Mouse (Mus musculus) heart, embryonic 16.5 days (tissue): ENCODE results near the gene Arhgef6. TPM values are rescaled to one million over a fixed set of nuclear protein-coding genes. Genes with fewer than 3 reads are reported as not detected.

ENCODE experiments used
- ATAC-seq: fragments of 200-750 bp; cut with Nextera tagmentation; replicated peaks from 2 replicates; pipeline ENCODE4 v1.8.0; 2017; ENCODE audit warnings: moderate number of reproducible peaks; ENCODE audit not compliant: insufficient read depth, low FRiP score; ENCODE audit errors: extremely low read depth
- H3K27ac ChIP-seq: fragments of 300-500 bp; sonication (generic); 2 replicates; pipeline ENCODE4 v1.5.1; 2014; ENCODE audit warnings: mild to moderate bottlenecking, low read length, control low read depth, moderate library complexity
- H3K27me3 ChIP-seq: fragments of 300-500 bp; sonication (generic); 2 replicates; pipeline ENCODE4 v1.6.1; 2014; ENCODE audit warnings: low read length, mixed read lengths; ENCODE audit not compliant: control insufficient read depth, insufficient read depth
- H3K36me3 ChIP-seq: fragments of 300-500 bp; sonication (generic); 2 replicates; pipeline ENCODE4 v1.6.1; 2014; ENCODE audit not compliant: control insufficient read depth, insufficient read depth
- H3K4me1 ChIP-seq: fragments of 300-500 bp; sonication (generic); 2 replicates; pipeline ENCODE4 v1.6.1; 2014; ENCODE audit warnings: low read length, mixed read lengths; ENCODE audit not compliant: control insufficient read depth, insufficient read depth
- H3K4me2 ChIP-seq: fragments of 300-500 bp; sonication (generic); 2 replicates; pipeline ENCODE4 v1.6.1; 2014; ENCODE audit warnings: low read depth, mild to moderate bottlenecking, control low read depth, low read length
- H3K4me3 ChIP-seq: fragments of 300-500 bp; sonication (generic); 2 replicates; pipeline ENCODE4 v1.5.1; 2014; ENCODE audit warnings: mild to moderate bottlenecking, control low read depth, low read length
- H3K9ac ChIP-seq: fragments of 300-500 bp; sonication (generic); 2 replicates; pipeline ENCODE4 v1.6.1; 2014; ENCODE audit warnings: low read length, control low read depth
- H3K9me3 ChIP-seq: fragments of 300-500 bp; sonication (generic); replicated peaks from 2 replicates; pipeline ENCODE4 v1.6.1; 2016; ENCODE audit warnings: low read length; ENCODE audit not compliant: control insufficient read depth
- WGBS: fragments of 180-500 bp; shearing (Covaris S2); extraction: QIAGEN DNeasy Blood & Tissue Kit; methylation state at CpG from one replicate; pipeline ENCODE4 v1.1.7; 2014; 5-methylcytosine and 5-hydroxymethylcytosine counted together
- polyA plus RNA-seq: library from polyadenylated mRNA; unstranded; fragments of >200 nt; fragmentation: Nextera tagmentation; extraction: Ambion mirVana; gene quantifications from 2 replicates; pipeline ENCODE4 v1.2.1, GENCODE M21; 2015

Gene Arhgef6
- polyA plus RNA-seq, 1 experiment from 2014 or later, result 44.2 TPM

- H3K4me3 ChIP-seq, result no peak overlapping the region
- WGBS, result 85% methylated on average over 2 of the region's 2 CpGs
- H3K9me3 ChIP-seq, result no peaks in the 10 kb centered on the region
- H3K4me2 ChIP-seq, result no peak overlapping the region
- H3K27ac ChIP-seq, result no peak overlapping the region
- no peaks in the 10 kb centered on the region for H3K27me3 ChIP-seq
- H3K36me3 ChIP-seq, result no peaks in the 10 kb centered on the region
- no peak overlapping the region for H3K9ac ChIP-seq
- peaks cover 2% of the 10 kb centered on the region; the same call in 1 of the 2 replicates for H3K4me1 ChIP-seq
- ATAC-seq, result peak; percentile 55; the same call in 1 of the 2 replicates
Measured at GRCm38 (mm10) chrX:57309993-57310392, 28.5 kb downstream of the Arhgef6 start.

DNA sequence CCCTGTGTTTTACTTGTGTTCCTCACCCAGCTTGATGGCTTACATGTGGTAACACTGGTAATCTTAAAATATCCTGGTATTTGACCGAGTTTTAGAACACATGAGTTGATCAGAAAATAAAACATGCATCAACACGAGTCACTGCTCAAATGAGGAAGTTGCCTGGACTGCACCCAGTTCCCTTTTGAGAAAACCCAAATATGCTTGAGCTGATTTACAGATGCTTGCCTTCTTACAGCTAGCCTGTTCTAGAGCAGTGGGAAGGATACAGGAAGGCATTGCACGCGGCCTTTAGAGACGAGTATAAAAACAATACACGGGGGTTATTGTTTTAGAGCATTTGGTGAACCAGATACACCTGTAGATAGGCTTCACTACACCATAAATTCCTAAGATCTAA is 31.8 kb downstream of the Arhgef6 start:
- no peak overlapping the region for H3K4me3 ChIP-seq
- no peak overlapping the region for H3K27ac ChIP-seq
- H3K4me1 ChIP-seq, result peaks cover 2% of the 10 kb centered on the region; the same call in 1 of the 2 replicates
- WGBS, result 74% methylated on average over 6 of the region's 6 CpGs
- H3K36me3 ChIP-seq, result no peaks in the 10 kb centered on the region
- no peak overlapping the region for H3K4me2 ChIP-seq
- H3K9ac ChIP-seq, result no peak overlapping the region
- no peak for ATAC-seq
- no peaks in the 10 kb centered on the region for H3K27me3 ChIP-seq
- H3K9me3 ChIP-seq, result no peaks in the 10 kb centered on the region

DNA sequence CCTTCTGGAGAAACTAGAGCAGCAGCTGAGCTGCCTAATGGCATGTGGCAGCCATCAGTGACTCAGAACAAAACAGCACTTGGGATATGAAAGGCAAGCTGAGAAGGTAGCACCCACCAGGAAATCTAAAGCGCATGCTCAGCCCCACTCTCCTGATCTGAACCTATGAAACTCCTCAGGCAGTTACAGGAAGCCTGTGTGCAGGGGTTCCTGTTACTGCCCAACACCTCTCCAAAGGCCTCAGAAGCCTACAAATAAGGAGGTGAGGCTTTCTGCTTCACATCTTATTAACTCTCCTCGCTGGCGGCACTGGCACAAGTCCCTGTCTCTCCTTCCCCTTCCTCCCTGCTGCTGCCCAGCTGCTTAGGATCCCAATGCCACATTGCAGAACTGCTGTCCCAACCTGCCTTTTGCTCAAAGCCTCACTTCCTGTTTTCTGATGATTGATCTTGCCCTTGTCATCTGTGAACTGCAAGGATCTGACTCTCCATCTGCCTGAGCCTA is 33.7 kb downstream of the Arhgef6 start:
- no peaks in the 10 kb centered on the region for H3K4me1 ChIP-seq
- peak overlapping the region; percentile 18; the same call in 1 of the 2 replicates for H3K27ac ChIP-seq
- H3K36me3 ChIP-seq, result peaks cover 3% of the 10 kb centered on the region; the same call in 1 of the 2 replicates
- H3K9ac ChIP-seq, result no peak overlapping the region
- H3K4me2 ChIP-seq, result no peak overlapping the region
- WGBS, result 65% methylated on average over 3 of the region's 3 CpGs
- H3K9me3 ChIP-seq, result no peaks in the 10 kb centered on the region
- no peaks in the 10 kb centered on the region for H3K27me3 ChIP-seq
- ATAC-seq, result no peak
- no peak overlapping the region for H3K4me3 ChIP-seq

- 72% methylated on average over 8 of the region's 8 CpGs for WGBS
- Histone ChIP-seq H3K27ac (no peak overlapping the region), H3K9me3 (no peaks in the 10 kb centered on the region), H3K4me1 (no peaks in the 10 kb centered on the region), H3K4me3 (no peak overlapping the region), H3K27me3 (no peaks in the 10 kb centered on the region), H3K4me2 (no peak overlapping the region), H3K9ac (no peak overlapping the region), H3K36me3 (peaks cover 3% of the 10 kb centered on the region; the same call in 1 of the 2 replicates)
- ATAC-seq, result no peak
Measured at GRCm38 (mm10) chrX:57303188-57303878, 35.2 kb downstream of the Arhgef6 start.

DNA sequence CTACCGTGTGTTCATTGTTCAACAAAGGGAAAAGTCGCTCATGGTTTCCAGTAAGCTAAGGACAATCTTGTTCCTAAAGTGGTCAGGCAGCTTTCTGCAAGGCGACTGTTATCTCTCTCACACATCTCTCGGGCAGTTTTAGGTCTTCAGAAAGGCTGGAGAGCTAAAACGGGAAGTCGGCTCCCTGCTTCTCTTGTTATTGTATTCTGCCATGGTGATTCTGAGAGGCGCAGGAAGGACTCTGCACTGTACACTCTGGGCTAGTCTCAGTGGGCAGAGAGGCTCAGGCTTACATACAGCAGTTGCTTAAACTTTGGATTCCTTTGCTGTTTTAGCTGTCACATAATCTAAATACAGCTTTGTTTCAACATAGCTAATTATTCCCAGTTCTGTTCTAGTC is 39.6 kb downstream of the Arhgef6 start:
- no peaks in the 10 kb centered on the region for H3K27me3 ChIP-seq
- ATAC-seq, result no peak

DNA sequence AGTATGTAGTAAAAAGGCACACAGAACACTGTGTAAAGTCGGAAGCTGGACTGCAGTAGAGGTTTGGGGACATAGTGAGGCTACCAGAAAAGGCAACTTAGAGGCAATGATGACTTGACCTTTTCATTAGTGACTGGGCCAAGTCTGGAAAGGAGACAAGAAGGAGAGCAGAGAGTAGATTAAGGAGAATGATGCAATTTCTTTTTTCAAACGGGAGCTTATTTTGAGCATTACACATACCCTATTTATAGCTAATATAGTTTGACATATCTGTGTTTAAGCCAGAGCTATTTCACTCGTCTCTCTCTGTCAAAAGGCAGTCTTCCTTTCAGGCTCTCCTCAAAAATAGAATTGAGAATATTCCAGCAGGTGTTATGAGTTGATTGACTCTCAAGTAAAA is 50.1 kb downstream of the Arhgef6 start:
- H3K27me3 ChIP-seq, result no peaks in the 10 kb centered on the region
- no peak overlapping the region for H3K4me2 ChIP-seq
- no peaks in the 10 kb centered on the region for H3K4me1 ChIP-seq
- 39% methylated on average over 3 of the region's 3 CpGs for WGBS
- ATAC-seq, result no peak
- no peak overlapping the region for H3K9ac ChIP-seq
- no peak overlapping the region for H3K4me3 ChIP-seq
- H3K27ac ChIP-seq, result peak overlapping the region; percentile 39; the same call in 1 of the 2 replicates
- no peaks in the 10 kb centered on the region for H3K36me3 ChIP-seq
- H3K9me3 ChIP-seq, result no peaks in the 10 kb centered on the region

More for the DNA sequence above, 39.6 kb downstream of the Arhgef6 start:
- Histone ChIP-seq H3K4me1 (no peaks in the 10 kb centered on the region), H3K9ac (no peak overlapping the region), H3K27ac (no peak overlapping the region), H3K4me3 (no peak overlapping the region), H3K9me3 (no peaks in the 10 kb centered on the region), H3K36me3 (peaks cover 3% of the 10 kb centered on the region; the same call in 1 of the 2 replicates), H3K4me2 (no peak overlapping the region)
- 40% methylated on average over 7 of the region's 7 CpGs for WGBS

DNA sequence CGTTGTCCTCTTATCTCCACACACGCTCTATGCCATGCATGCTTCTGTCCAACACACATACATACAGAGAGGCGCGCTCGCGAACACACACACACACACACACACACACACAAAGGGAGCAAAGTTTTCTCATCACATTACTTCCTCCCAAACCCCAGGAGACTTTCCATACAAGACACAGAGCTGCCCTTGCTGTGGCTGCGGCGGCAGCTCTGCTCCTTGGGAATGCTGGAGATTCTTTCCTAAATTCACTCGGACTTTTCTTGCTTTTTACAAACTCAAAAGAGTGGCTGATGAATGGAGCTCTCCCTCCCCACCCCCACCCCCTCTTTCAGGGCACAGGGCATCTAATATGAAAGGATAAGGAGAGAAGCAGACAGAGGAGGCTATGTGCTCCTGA is 52.2 kb downstream of the Arhgef6 start:
- Histone ChIP-seq H3K36me3 (no peaks in the 10 kb centered on the region), H3K4me1 (no peaks in the 10 kb centered on the region), H3K27me3 (no peaks in the 10 kb centered on the region), H3K4me2 (no peak overlapping the region), H3K9me3 (no peaks in the 10 kb centered on the region), H3K4me3 (no peak overlapping the region), H3K27ac (peak overlapping the region; percentile 21; the same call in 1 of the 2 replicates), H3K9ac (no peak overlapping the region)
- peak; percentile 18; the same call in 1 of the 2 replicates for ATAC-seq
- 53% methylated on average over 9 of the region's 9 CpGs for WGBS

DNA sequence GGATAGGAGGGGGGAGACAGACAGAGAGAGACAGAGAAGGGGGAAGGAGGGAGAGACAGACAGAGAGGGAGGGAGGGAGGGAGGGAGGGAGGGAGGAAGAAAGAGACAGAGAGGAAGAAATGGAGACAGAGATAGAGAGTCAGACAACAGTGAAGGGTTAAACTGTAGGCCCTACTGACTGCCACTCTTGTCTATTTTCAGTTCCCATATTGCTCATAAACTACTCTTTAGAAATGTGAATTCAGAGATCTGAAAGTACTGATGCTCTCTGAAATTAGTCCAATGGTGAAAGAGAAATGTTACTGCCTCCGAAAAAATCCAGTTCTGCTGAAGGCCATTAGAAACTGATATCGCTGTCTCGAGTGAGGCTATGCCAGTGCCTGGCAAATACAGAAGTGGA is 56.3 kb downstream of the Arhgef6 start:
- ATAC-seq, result no peak
- WGBS, result 96% methylated on average over 3 of the region's 3 CpGs
- Histone ChIP-seq H3K36me3 (no peaks in the 10 kb centered on the region), H3K4me3 (no peak overlapping the region), H3K9ac (no peak overlapping the region), H3K9me3 (no peaks in the 10 kb centered on the region), H3K4me1 (peaks cover 12% of the 10 kb centered on the region), H3K4me2 (no peak overlapping the region), H3K27ac (no peak overlapping the region), H3K27me3 (no peaks in the 10 kb centered on the region)

DNA sequence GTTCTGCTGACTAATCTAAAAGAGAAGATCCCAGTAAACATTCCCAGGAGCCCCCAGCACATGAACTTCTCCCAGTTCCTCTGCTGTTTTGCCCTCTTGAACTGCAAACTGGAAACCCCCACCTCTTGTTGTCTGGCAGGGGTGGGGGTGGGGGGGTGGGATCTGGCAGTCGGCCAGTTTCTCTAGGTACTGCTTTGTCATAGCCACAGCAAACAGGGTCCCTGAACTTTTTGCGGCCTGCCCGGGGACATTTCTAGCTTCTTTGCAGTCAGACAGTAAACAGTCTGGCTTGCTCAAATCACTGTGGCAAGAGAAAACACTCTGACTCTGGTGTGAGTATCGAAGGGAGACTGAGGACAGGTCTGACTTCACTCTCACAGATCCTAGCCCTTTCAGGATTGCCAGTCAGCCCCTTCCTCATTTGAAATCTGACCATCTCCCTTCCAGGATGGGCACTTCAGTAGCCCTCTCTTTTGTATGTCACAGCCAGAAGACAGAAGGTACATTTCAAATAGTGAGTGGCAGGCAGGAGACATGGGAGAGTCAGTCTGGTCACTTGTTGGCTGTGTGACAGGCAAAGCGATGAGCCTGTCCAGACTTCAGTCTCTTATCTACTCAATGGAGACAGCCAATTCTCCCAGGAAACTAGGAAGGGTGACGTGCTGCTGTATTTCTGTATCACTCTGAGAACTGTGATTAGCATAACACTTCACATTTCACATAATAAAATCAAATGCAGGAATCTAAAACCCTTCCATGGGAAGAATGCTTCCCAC is 60.8 kb downstream of the Arhgef6 start:
- Histone ChIP-seq H3K4me3 (no peak overlapping the region; the same call in 1 of the 2 replicates), H3K9me3 (no peaks in the 10 kb centered on the region), H3K4me1 (peaks cover 15% of the 10 kb centered on the region), H3K27ac (peak overlapping the region; percentile 91), H3K36me3 (no peaks in the 10 kb centered on the region; the same call in 1 of the 2 replicates), H3K4me2 (peak overlapping the region; percentile 18; the same call in 1 of the 2 replicates), H3K27me3 (no peaks in the 10 kb centered on the region), H3K9ac (peak overlapping the region; percentile 38; the same call in 1 of the 2 replicates)
- peak; percentile 90 for ATAC-seq
- WGBS, result 25% methylated on average over 6 of the region's 6 CpGs
